Mouse (Mus musculus) adrenal gland, postnatal 4 days (tissue): Measurements from ENCODE around the gene Hbb-bh1. TPM values are rescaled to one million over a fixed set of nuclear protein-coding genes. Genes with fewer than 3 reads are reported as not detected.
"Not testable (repeated sequence)": the region's sequence is repeated elsewhere in the genome, so short reads cannot be mapped to it uniquely, and the experiment has no call there.

Experiments used
- DNase-seq, 2 experiments: peaks; one replicate each; pipeline ENCODE4 v3.0.0; 2021 to 2022; ENCODE audit warnings: low spot score in 2 of 2, mixed read lengths in 2 of 2
- total RNA-seq, 2 experiments: library from RNA; stranded (reverse); gene quantifications; 2 replicates each; pipeline ENCODE4 v1.2.3; 2021

The Hbb-bh1 gene
- total RNA-seq, 2 experiments from 2014 or later: not detected

- DNase-seq: not testable (repeated sequence)
These were observed 29.8 kb downstream of the Hbb-bh1 start for GRCm38 (mm10) chr7:103813152-103813551.

- DNase-seq: no peak
These were observed 30.8 kb downstream of the Hbb-bh1 start for GRCm38 (mm10) chr7:103812174-103812573.

- no peak for DNase-seq
These were observed 31.6 kb downstream of the Hbb-bh1 start for GRCm38 (mm10) chr7:103811223-103811845.

- no peak for DNase-seq
These were observed 32.2 kb downstream of the Hbb-bh1 start for GRCm38 (mm10) chr7:103810746-103811145.

GRCm38 (mm10) chr7:103810296-103810695 is 32.7 kb downstream of the Hbb-bh1 start:
- no peak for DNase-seq

GRCm38 (mm10) chr7:103809801-103810155 is 33.2 kb downstream of the Hbb-bh1 start:
- DNase-seq: no peak

GRCm38 (mm10) chr7:103808971-103809800 is 33.8 kb downstream of the Hbb-bh1 start:
- no peak for DNase-seq

- not testable (repeated sequence) for DNase-seq
These were observed 34.8 kb downstream of the Hbb-bh1 start for GRCm38 (mm10) chr7:103808120-103808519.

- DNase-seq: no peak
These were observed 36.1 kb downstream of the Hbb-bh1 start for GRCm38 (mm10) chr7:103806856-103807255.

GRCm38 (mm10) chr7:103792669-103793388 is 50.1 kb downstream of the Hbb-bh1 start:
- no peak for DNase-seq

- no peak for DNase-seq
These were observed 51.2 kb downstream of the Hbb-bh1 start, which contains the start of gene Olfr67 for GRCm38 (mm10) chr7:103791721-103792120. Gene Olfr67, minus strand, starts transcription at chr7:103791821.

Other genes starting within 250 kb of the Hbb-bh1 start
- gene Olfr619, start 242.6 kb downstream of the Hbb-bh1 start, total RNA-seq: not detected
- not detected for gene Olfr620, start 230.6 kb downstream of the Hbb-bh1 start, total RNA-seq
- gene Olfr622, start 200.5 kb downstream of the Hbb-bh1 start, total RNA-seq: not detected
- not detected for gene Olfr623, start 179.5 kb downstream of the Hbb-bh1 start, total RNA-seq
- gene Olfr624, start 172.0 kb downstream of the Hbb-bh1 start, total RNA-seq: under 1 TPM in 1 of 2 experiments, not detected in 1; 0.06 TPM
- not detected for gene Olfr625-ps1, start 160.4 kb downstream of the Hbb-bh1 start, total RNA-seq
- gene Olfr243, start 128.5 kb downstream of the Hbb-bh1 start, total RNA-seq: not detected
- not detected for gene Olfr628, start 112.8 kb downstream of the Hbb-bh1 start, total RNA-seq
- not detected for gene Olfr629, start 98.2 kb downstream of the Hbb-bh1 start, total RNA-seq
- gene Olfr630, start 85.8 kb downstream of the Hbb-bh1 start, total RNA-seq: not detected
- not detected for gene Olfr69, start 71.6 kb downstream of the Hbb-bh1 start, total RNA-seq
- gene Olfr68, start 63.5 kb downstream of the Hbb-bh1 start, total RNA-seq: not detected
- not detected for gene Olfr67, start 51.3 kb downstream of the Hbb-bh1 start, total RNA-seq
- 100 to 1,000 TPM; 618 to 940 TPM for gene Hbb-bt, start 29.2 kb downstream of the Hbb-bh1 start, total RNA-seq
- 1,000 to 10,000 TPM; 4,172 to 4,820 TPM for gene Hbb-bs, start 15.1 kb downstream of the Hbb-bh1 start, total RNA-seq
- gene Hbb-bh2, start 2.6 kb downstream of the Hbb-bh1 start, total RNA-seq: not detected
- gene Hbb-y, start 10.1 kb upstream of the Hbb-bh1 start, total RNA-seq: not detected
- not detected for gene Olfr66, start 43.1 kb upstream of the Hbb-bh1 start, total RNA-seq
- gene Olfr64, start 51.3 kb upstream of the Hbb-bh1 start, total RNA-seq: not detected
- gene Olfr65, start 60.3 kb upstream of the Hbb-bh1 start, total RNA-seq: not detected
- gene Olfr631, start 85.7 kb upstream of the Hbb-bh1 start, total RNA-seq: not detected
- not detected for gene Olfr632, start 91.2 kb upstream of the Hbb-bh1 start, total RNA-seq
- not detected for gene Olfr633, start 101.3 kb upstream of the Hbb-bh1 start, total RNA-seq
- gene Olfr635, start 128.0 kb upstream of the Hbb-bh1 start, total RNA-seq: not detected
- gene Olfr638, start 155.6 kb upstream of the Hbb-bh1 start, total RNA-seq: not detected
- gene Olfr639, start 174.1 kb upstream of the Hbb-bh1 start, total RNA-seq: under 1 TPM in 1 of 2 experiments, not detected in 1; 0.08 TPM
- gene Olfr640, start 182.4 kb upstream of the Hbb-bh1 start, total RNA-seq: not detected
- gene Olfr641, start 192.3 kb upstream of the Hbb-bh1 start, total RNA-seq: not detected
- not detected for gene Olfr642, start 209.5 kb upstream of the Hbb-bh1 start, total RNA-seq
- gene 4930516K23Rik, start 218.3 kb upstream of the Hbb-bh1 start, total RNA-seq: not detected
- not detected for gene Olfr644, start 228.7 kb upstream of the Hbb-bh1 start, total RNA-seq
- not detected for gene Olfr645, start 242.3 kb upstream of the Hbb-bh1 start, total RNA-seq